Mouse (Mus musculus) ES-Bruce4 (cell line): ENCODE measurements at regions not wholly inside any gene's neighbourhood (a gene's known extent, or its start where the extent isn't known, plus 50 kb on each side); places are given as distances from the start of the nearest gene placed in this dataset.

ENCODE experiments used
- CTCF ChIP-seq: IDR thresholded peaks from one replicate; pipeline ENCODE4 v1.8.1; 2011; ENCODE audit warnings: low read depth, low read length
- EP300 ChIP-seq: IDR thresholded peaks from 2 replicates; pipeline ENCODE4 v1.6.1; 2011; ENCODE audit warnings: low read depth, low read length; ENCODE audit not compliant: insufficient read depth
- POLR2A ChIP-seq: IDR thresholded peaks from one replicate; pipeline ENCODE4 v1.8.1; 2011; ENCODE audit warnings: low read length; ENCODE audit not compliant: insufficient read depth

GRCm38 (mm10) chr8:44786740-44787139, 148.5 kb upstream of the Fat1 start:
- no peak for TF ChIP-seq CTCF
- TF ChIP-seq EP300: no peak
- TF ChIP-seq POLR2A: no peak
